30 mouse cellular contexts compared by ENCODE assay signal in the genomic region with DNA sequence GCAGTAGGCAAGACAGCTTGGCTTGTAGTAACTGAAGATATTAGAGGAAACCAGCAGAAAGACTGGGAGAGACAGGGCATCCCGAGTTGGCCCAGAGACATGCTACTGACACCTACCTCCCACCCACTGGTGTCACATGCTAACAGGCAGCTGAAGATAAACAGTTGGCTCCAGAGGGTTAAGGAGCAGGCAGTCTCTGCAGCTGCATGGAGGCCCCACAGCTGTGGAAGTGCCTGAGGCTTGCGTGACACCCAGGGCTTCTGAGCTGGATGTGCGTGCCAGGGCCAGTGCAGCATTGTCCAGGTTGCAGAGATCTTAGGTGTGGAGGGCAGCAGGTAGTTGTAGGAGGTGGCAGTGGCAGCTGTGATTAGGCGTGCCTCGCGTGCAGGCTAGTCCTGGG. TPM values are rescaled to one million over a fixed set of nuclear protein-coding genes. Genes with fewer than 3 reads are reported as not detected.
DNase-seq lines count a peak whose midpoint lies in the region; ATAC-seq and TF ChIP-seq lines count a peak whose summit lies in the region.
"Had no signal": no experiment of that assay in that cellular context is flagged by ENCODE, and none has a peak within 500 bp of the region (broad histone marks: within the 10 kb centered on the region; RNA-seq: fewer than 3 reads in every experiment).

No protein-coding gene starts in this region.

- TF ChIP-seq POLR2A in myocyte (IDR thresholded peaks at IDR 0.05; ENCODE audit: insufficient read length, low read depth) = no peak

- TF ChIP-seq CTCF in kidney, postnatal 0 days (IDR thresholded peaks at IDR 0.05; ENCODE audit: low read depth) = no peak

- H3K27me3 ChIP-seq in heart, embryonic 13.5 days (replicated peaks) = no peaks in the 10 kb centered on the region
- H3K27me3 ChIP-seq in kidney, postnatal 0 days (ENCODE audit: insufficient read depth, low read length) = no peaks in the 10 kb centered on the region
- H3K27me3 ChIP-seq in myocyte (ENCODE audit: control insufficient read depth, insufficient read depth, insufficient read length) = no peaks in the 10 kb centered on the region
- H3K27me3 ChIP-seq: forebrain, embryonic 13.5 days; limb, embryonic 15.5 days; liver, embryonic 13.5 days; neural tube, embryonic 12.5 days had no signal

- peak overlapping the region; percentile 30; the same call in 1 of the 2 replicates for H3K9ac ChIP-seq in heart, embryonic 13.5 days
- H3K9ac ChIP-seq in kidney, postnatal 0 days (ENCODE audit: low read depth, low read length) = no peak overlapping the region
- H3K9ac ChIP-seq: forebrain, embryonic 13.5 days; hindbrain, embryonic 14.5 days; limb, embryonic 15.5 days; liver, embryonic 13.5 days; neural tube, embryonic 12.5 days had no signal

- no peak overlapping the region for H3K4me3 ChIP-seq in heart, embryonic 13.5 days
- H3K4me3 ChIP-seq in kidney, postnatal 0 days (replicated peaks; ENCODE audit: low read depth, low read length) = no peak overlapping the region
- no peak overlapping the region for H3K4me3 ChIP-seq in myocyte
- H3K4me3 ChIP-seq: forebrain, embryonic 13.5 days; limb, embryonic 10.5 days; limb, embryonic 15.5 days; liver, embryonic 13.5 days; neural tube, embryonic 12.5 days had no signal

- 0 out of 2 replicates have a peak overlapping the region, but pooled peaks have one; percentile 17 for H3K27ac ChIP-seq in heart, embryonic 13.5 days (replicated peaks)
- H3K27ac ChIP-seq in kidney, postnatal 0 days = peak overlapping the region; percentile 60; the same call in 1 of the 2 replicates
- H3K27ac ChIP-seq: forebrain, embryonic 13.5 days; hindbrain, embryonic 14.5 days; limb, embryonic 10.5 days; limb, embryonic 15.5 days; liver, embryonic 13.5 days; neural tube, embryonic 12.5 days; stomach, postnatal 0 days had no signal

- WGBS in heart, embryonic 13.5 days = 55% methylated on average over 6 of the region's 6 CpGs
- 58% methylated on average over 6 of the region's 6 CpGs for WGBS in kidney, postnatal 0 days

- DNase-seq in heart, adult 18-20 months = no peak
- DNase-seq in kidney, postnatal 0 days (ENCODE audit: low spot score) = peak; percentile 46
- DNase-seq in kidney, postnatal 36 days = no peak
- DNase-seq in MN1 (ENCODE audit: low spot score) = peak; percentile 36
- DNase-seq: adrenal gland, postnatal 10 days; B cell, adult 2 months; cerebellum, adult 11 months; cerebellum, adult 9-10 months; cerebellum, postnatal 36 days; gastrocnemius, postnatal 14 days; kidney, postnatal 10 days; layer of hippocampus, adult 9-11 months; liver, embryonic 13.5 days; lung, adult 18-20 months; right cerebral cortex, adult 18-20 months; right cerebral cortex, postnatal 4 days; thymus, adult 18-20 months; thymus, postnatal 4 days had no signal

- peaks cover 34% of the 10 kb centered on the region for H3K4me1 ChIP-seq in heart, embryonic 13.5 days
- peaks cover 16% of the 10 kb centered on the region for H3K4me1 ChIP-seq in kidney, postnatal 0 days (replicated peaks; ENCODE audit: insufficient read depth, low read length)

- H3ac ChIP-seq in myocyte (ENCODE audit: control insufficient read depth, insufficient read length) = no peak overlapping the region

- peaks cover 22% of the 10 kb centered on the region for H3K79me2 ChIP-seq in myocyte (ENCODE audit: control insufficient read depth, insufficient read depth)

- no peak overlapping the region for H3K4me2 ChIP-seq in heart, embryonic 13.5 days
- no peak overlapping the region for H3K4me2 ChIP-seq in kidney, postnatal 0 days (ENCODE audit: low read length)
- no peak overlapping the region for H3K4me2 ChIP-seq in myocyte (ENCODE audit: low read depth)
- H3K4me2 ChIP-seq: forebrain, embryonic 13.5 days; hindbrain, embryonic 14.5 days; limb, embryonic 15.5 days; liver, embryonic 13.5 days; midbrain, embryonic 11.5 days; neural tube, embryonic 12.5 days had no signal

- no peak for ATAC-seq in heart, embryonic 13.5 days (ENCODE audit: extremely low read depth, insufficient number of reproducible peaks, low FRiP score, low TSS enrichment)
- ATAC-seq in kidney, postnatal 0 days (replicated peaks; ENCODE audit: low FRiP score, low read depth) = no peak
- ATAC-seq: forebrain, embryonic 13.5 days; intestine, postnatal 0 days; midbrain, embryonic 16.5 days had no signal

- peaks cover 14% of the 10 kb centered on the region for H3K36me3 ChIP-seq in heart, embryonic 13.5 days
- H3K36me3 ChIP-seq in kidney, postnatal 0 days (ENCODE audit: insufficient read depth, low read length) = peaks cover 15% of the 10 kb centered on the region; the same call in 1 of the 2 replicates
- peaks cover 4% of the 10 kb centered on the region for H3K36me3 ChIP-seq in myocyte (ENCODE audit: control insufficient read depth, insufficient read depth)

- no peaks in the 10 kb centered on the region for H3K9me3 ChIP-seq in heart, embryonic 13.5 days
- H3K9me3 ChIP-seq in kidney, postnatal 0 days (replicated peaks; ENCODE audit: low read length) = no peaks in the 10 kb centered on the region
- H3K9me3 ChIP-seq: forebrain, embryonic 13.5 days; limb, embryonic 10.5 days; limb, embryonic 15.5 days; liver, embryonic 13.5 days; neural tube, embryonic 12.5 days had no signal

TF ChIP-seq in myocyte, 11 proteins besides CTCF, POLR2A, EP300 and RAD21:
- peak in 2 of 3 experiments; percentile 78 to 88 for TF ChIP-seq MYOG (IDR thresholded peaks at IDR 0.05; ENCODE audit: control insufficient read depth in 1 of 3, insufficient read depth in 1 of 3, insufficient read length in 2 of 3, low read depth in 2 of 3)
- TF ChIP-seq MYOD1 (IDR thresholded peaks at IDR 0.05; ENCODE audit: control insufficient read depth in 1 of 3, insufficient read length in 2 of 3, low read depth in 2 of 3) = peak in 2 of 3 experiments; percentile 60 to 76
- TF ChIP-seq USF1 (IDR thresholded peaks at IDR 0.05; ENCODE audit: low read depth) = no peak

RNA-seq across cellular contexts. Expression of gene Pam16, which starts 2.3 kb away (rescaled TPM):
- polyA plus RNA-seq in heart, embryonic 13.5 days (2015; fragmentation: Nextera tagmentation; extraction: Ambion mirVana) = 136 and 139 TPM in 2 replicates
- total RNA-seq in heart, adult 18-20 months (2021) = 100 to 1,000 TPM; 154 TPM
- 105 and 106 TPM in 2 replicates for polyA plus RNA-seq in kidney, postnatal 0 days (2015; fragmentation: Nextera tagmentation; extraction: Ambion mirVana)
- 98.6 TPM for polyA plus RNA-seq in myocyte (2012; fragmentation: generic; extraction: Trizol)

RNA-seq across cellular contexts. Expression of gene Vasn, which starts 12.6 kb away (rescaled TPM):
- polyA plus RNA-seq in heart, embryonic 13.5 days (2015; fragmentation: Nextera tagmentation; extraction: Ambion mirVana) = 15.2 and 15.8 TPM in 2 replicates
- 1 to 10 TPM; 7.7 to 9.7 TPM for total RNA-seq in heart, adult 18-20 months (2021)
- polyA plus RNA-seq in kidney, postnatal 0 days (2015; fragmentation: Nextera tagmentation; extraction: Ambion mirVana) = 20.4 and 21.1 TPM in 2 replicates
- polyA plus RNA-seq in myocyte (2012; fragmentation: generic; extraction: Trizol) = 34.7 TPM
- total RNA-seq: megakaryocyte, adult 5-6 weeks had no signal

RNA-seq across cellular contexts. Expression of gene Dnaja3, which starts 12.7 kb away (rescaled TPM):
- polyA plus RNA-seq in heart, embryonic 13.5 days (2015; fragmentation: Nextera tagmentation; extraction: Ambion mirVana) = 65.6 and 72.5 TPM in 2 replicates
- 100 to 1,000 TPM; 152 to 155 TPM for total RNA-seq in heart, adult 18-20 months (2021)
- polyA plus RNA-seq in kidney, postnatal 0 days (2015; fragmentation: Nextera tagmentation; extraction: Ambion mirVana) = 87.8 and 89.3 TPM in 2 replicates
- polyA plus RNA-seq in myocyte (2012; fragmentation: generic; extraction: Trizol) = 69.5 TPM

RNA-seq across cellular contexts. Expression of gene Glis2, which starts 32.6 kb away (rescaled TPM):
- polyA plus RNA-seq in heart, embryonic 13.5 days (2015; fragmentation: Nextera tagmentation; extraction: Ambion mirVana) = 19.9 and 23.5 TPM in 2 replicates
- total RNA-seq in heart, adult 18-20 months (2021) = 1 to 10 TPM; 6.2 to 8.5 TPM
- polyA plus RNA-seq in kidney, postnatal 0 days (2015; fragmentation: Nextera tagmentation; extraction: Ambion mirVana) = 74.6 and 78.8 TPM in 2 replicates
- polyA plus RNA-seq in myocyte (2012; fragmentation: generic; extraction: Trizol) = 29.6 TPM

RNA-seq across cellular contexts. Expression of gene Coro7, which starts 52.5 kb away (rescaled TPM):
- 15.2 and 16.9 TPM in 2 replicates for polyA plus RNA-seq in heart, embryonic 13.5 days (2015; fragmentation: Nextera tagmentation; extraction: Ambion mirVana)
- 10 to 100 TPM; 12.7 to 14.2 TPM for total RNA-seq in heart, adult 18-20 months (2021)
- 13.1 and 16.8 TPM in 2 replicates for polyA plus RNA-seq in kidney, postnatal 0 days (2015; fragmentation: Nextera tagmentation; extraction: Ambion mirVana)
- polyA plus RNA-seq in myocyte (2012; fragmentation: generic; extraction: Trizol) = 15.2 TPM

Comparison
In these comparisons a context has a peak if more than half of its experiments do, and no peak if none do; other contexts are left out.
1. DNase-seq: peak in kidney, postnatal 0 days (single experiment) and MN1 (single experiment); none in heart, adult 18-20 months (0 of 2) and kidney, postnatal 36 days (0 of 2).